Mouse (Mus musculus) ES-E14 (cell line): ENCODE results near the gene Tmem102. TPM values are rescaled to one million over a fixed set of nuclear protein-coding genes. Genes with fewer than 3 reads are reported as not detected.

Source experiments
- DNase-seq: peaks from one replicate; pipeline ENCODE4 v3.0.0-alpha.2; 2013; ENCODE audit warnings: low read depth, low spot score
- H3K27ac ChIP-seq: 2 replicates; pipeline ENCODE4 v1.5.1; 2012; ENCODE audit warnings: low read depth, mild to moderate bottlenecking, low read length, moderate library complexity, mixed read lengths; ENCODE audit not compliant: poor library complexity, insufficient read depth, severe bottlenecking
- H3K36me3 ChIP-seq: 2 replicates; pipeline ENCODE4 v1.6.1; 2012; ENCODE audit warnings: mild to moderate bottlenecking, low read length, moderate library complexity, mixed read lengths; ENCODE audit not compliant: control insufficient read depth, poor library complexity, insufficient read depth, severe bottlenecking
- H3K4me1 ChIP-seq, 2 experiments: fragments of 150-350 bp in 1 of 2; sonication (generic) in 1 of 2; 2 replicates each; pipeline ENCODE4 v1.6.1; 2012; ENCODE audit warnings: low read length in 2 of 2, mild to moderate bottlenecking in 1 of 2, mixed read lengths in 1 of 2; ENCODE audit not compliant: control insufficient read depth in 2 of 2, insufficient read depth in 2 of 2, poor library complexity in 1 of 2
- H3K4me3 ChIP-seq, 2 experiments: fragments of 150-350 bp in 1 of 2; sonication (generic) in 1 of 2; 2 replicates each; pipeline ENCODE4 v1.5.1; 2012; ENCODE audit warnings: low read length in 2 of 2, low read depth in 1 of 2, mild to moderate bottlenecking in 1 of 2, mixed read lengths in 1 of 2; ENCODE audit not compliant: insufficient read depth in 1 of 2, poor library complexity in 1 of 2, severe bottlenecking in 1 of 2
- H3K9ac ChIP-seq: 2 replicates; pipeline ENCODE4 v1.6.1; 2012; ENCODE audit warnings: low read depth, mild to moderate bottlenecking, low read length, mixed read lengths; ENCODE audit not compliant: poor library complexity, insufficient read depth, severe bottlenecking
- H3K9me3 ChIP-seq: fragments of 150-350 bp; sonication (generic); 2 replicates; pipeline ENCODE4 v1.6.1; 2012; ENCODE audit warnings: low read depth, mild to moderate bottlenecking, low read length; ENCODE audit not compliant: control insufficient read depth, insufficient read depth
- CHD2 ChIP-seq: IDR thresholded peaks from 2 replicates; pipeline ENCODE4 v1.6.1; 2014; ENCODE audit warnings: mild to moderate bottlenecking, low read depth, low read length, inconsistent platforms
- HCFC1 ChIP-seq: IDR thresholded peaks from 2 replicates; pipeline ENCODE4 v1.6.1; 2012; ENCODE audit warnings: low read length, inconsistent platforms, borderline replicate concordance; ENCODE audit not compliant: insufficient read depth
- MAFK ChIP-seq: IDR thresholded peaks from 2 replicates; pipeline ENCODE4 v1.6.1; 2014; ENCODE audit warnings: mild to moderate bottlenecking, low read depth, low read length, inconsistent platforms; ENCODE audit not compliant: insufficient read depth
- ZC3H11A ChIP-seq: IDR thresholded peaks from 2 replicates; pipeline ENCODE4 v1.6.1; 2012; ENCODE audit warnings: low read depth, mild to moderate bottlenecking, inconsistent platforms, low read length, borderline replicate concordance
- ZNF384 ChIP-seq: IDR thresholded peaks from 2 replicates; pipeline ENCODE4 v1.6.1; 2012; ENCODE audit warnings: low read depth, low read length, inconsistent platforms
- in situ Hi-C, 2 experiments: fragments of 600-800 bp; cut with MboI; formaldehyde crosslinking; loops; one replicate each; pipeline ENCODE4 v1.15.1; 2025; ENCODE audit warnings: low sequenced_read_pairs in 2 of 2, inconsistent platforms in 1 of 2; ENCODE audit not compliant: unreplicated experiment in 2 of 2
- total RNA-seq: library from RNA; depleted of rRNA; stranded (reverse); fragments of 300-350 nt; gene quantifications from 2 replicates; pipeline ENCODE4 v1.2.3, GENCODE M21; 2012

Tmem102 gene
- total RNA-seq, 1 experiment, result 1.3 TPM

- Histone ChIP-seq H3K27ac (no peak overlapping the region), H3K9ac (peak overlapping the region; percentile 38), H3K4me3 (peak overlapping the region; percentile 62 to 92)
Observed at GRCm38 (mm10) chr11:69802648-69803105, 2.7 kb downstream of the Tmem102 start.

GRCm38 (mm10) chr11:69801379-69801977 is 3.9 kb downstream of the Tmem102 start, which contains the start of gene Fgf11:
Gene Fgf11 (minus strand): TSS chr11:69801857.
- Histone ChIP-seq H3K36me3 (no peaks in the 10 kb centered on the region; the same call in 1 of the 2 replicates), H3K4me3 (peak within 1 kb of the TSS; percentile 81 to 92), H3K9ac (peak within 1 kb of the TSS; percentile 70), H3K4me1 (peaks cover 3 to 18% of the 10 kb centered on the region in 2 experiments; a peak in 3 of 4 replicates), H3K27ac (no peak within 1 kb of the TSS), H3K9me3 (no peaks in the 10 kb centered on the region)
- no peak for DNase-seq
- TF ChIP-seq HCFC1, result no peak
- TF ChIP-seq CHD2, result no peak
- in situ Hi-C loops, result loop anchor here in 1 of 2 experiments (10.0 kb wide), 1 partner anchor 73 kb away; the partner anchor contains the start of gene Tmem95

More at GRCm38 (mm10) chr11:69802648-69803105, 2.7 kb downstream of the Tmem102 start:
- H3K4me1 ChIP-seq, result peaks cover 3 to 18% of the 10 kb centered on the region in 2 experiments; a peak in 3 of 4 replicates
- in situ Hi-C loops, result loop anchor here in 1 of 2 experiments (10.0 kb wide), 1 partner anchor 72 kb away; the partner anchor contains the start of gene Tmem95
- no peak for DNase-seq
- TF ChIP-seq ZC3H11A (no peak), ZNF384 (no peak), MAFK (no peak), CHD2 (no peak), HCFC1 (no peak)
- H3K36me3 ChIP-seq, result no peaks in the 10 kb centered on the region; the same call in 1 of the 2 replicates
- H3K9me3 ChIP-seq, result no peaks in the 10 kb centered on the region

DNA sequence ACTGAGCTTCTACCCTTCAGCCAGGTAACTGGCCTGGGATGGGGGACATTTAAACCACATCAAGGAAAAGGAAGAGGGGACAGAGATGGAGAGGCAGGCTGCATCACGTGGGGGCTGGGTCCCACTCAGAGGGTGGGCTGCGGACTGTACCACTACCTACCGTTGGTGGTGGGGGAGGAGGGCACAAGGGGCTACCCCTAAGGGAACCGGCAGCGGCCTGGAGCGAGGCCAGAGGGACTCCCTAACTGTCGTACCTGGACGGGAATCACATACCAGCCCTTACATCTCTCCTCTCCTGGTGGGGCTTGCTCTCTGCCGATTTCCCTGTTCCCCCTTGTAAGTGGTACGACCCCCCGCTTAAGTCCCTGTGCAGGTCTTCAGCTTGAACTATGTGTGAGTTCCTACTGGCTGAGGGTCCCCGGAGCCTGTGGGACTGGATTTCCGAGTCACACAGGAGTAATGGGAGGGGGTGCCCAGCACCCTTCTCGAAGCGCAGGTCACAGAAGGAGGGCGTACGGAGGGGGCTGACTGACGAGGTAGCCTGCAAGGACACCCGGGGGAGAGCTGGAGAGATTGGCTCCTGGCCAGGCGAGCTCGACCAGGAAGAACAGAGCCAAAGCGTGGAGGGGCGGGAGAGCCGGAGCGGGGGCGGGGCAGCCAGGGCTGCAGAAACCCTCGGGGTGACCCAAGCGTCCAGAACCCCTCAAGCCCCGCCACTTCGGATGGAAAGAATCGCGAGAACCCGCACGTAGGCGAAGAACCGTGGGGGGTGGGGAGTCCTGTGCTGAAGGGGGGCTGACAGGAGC is 4.8 kb downstream of the Tmem102 start:
- Histone ChIP-seq H3K9ac (peak overlapping the region; percentile 70), H3K36me3 (no peaks in the 10 kb centered on the region; the same call in 1 of the 2 replicates), H3K27ac (peak overlapping the region; percentile 30; the same call in 1 of the 2 replicates), H3K9me3 (no peaks in the 10 kb centered on the region), H3K4me3 (peak overlapping the region; percentile 68 to 81), H3K4me1 (peaks cover 3 to 18% of the 10 kb centered on the region in 2 experiments; a peak in 3 of 4 replicates)
- TF ChIP-seq CHD2, result peak; percentile 71; the same call in 1 of the 2 replicates
- no peak for TF ChIP-seq ZC3H11A
- TF ChIP-seq MAFK, result no peak
- no peak for TF ChIP-seq HCFC1
- TF ChIP-seq ZNF384, result no peak
- in situ Hi-C loops, result loop anchor here in 1 of 2 experiments (10.0 kb wide), 1 partner anchor 74 kb away; the partner anchor contains the start of gene Tmem95
- DNase-seq, result no peak

DNA sequence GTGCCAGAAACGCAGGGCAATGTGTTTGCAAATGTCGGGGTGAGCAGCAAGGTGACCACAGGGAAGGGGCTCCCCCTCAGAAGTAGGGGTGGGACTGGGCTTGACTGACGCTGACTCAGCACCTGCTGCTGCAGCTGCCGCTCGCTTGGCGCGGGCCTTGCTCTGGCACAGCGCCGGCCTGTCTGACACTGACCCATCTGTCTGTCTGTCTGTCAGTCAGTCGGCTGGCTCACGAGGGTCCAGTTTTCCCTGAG is 5.4 kb downstream of the Tmem102 start:
- Histone ChIP-seq H3K9me3 (no peaks in the 10 kb centered on the region), H3K27ac (no peak overlapping the region), H3K4me3 (peak overlapping the region; percentile 68 to 81), H3K4me1 (peaks cover 3 to 18% of the 10 kb centered on the region in 2 experiments), H3K9ac (peak overlapping the region; percentile 70), H3K36me3 (no peaks in the 10 kb centered on the region; the same call in 1 of the 2 replicates)
- DNase-seq, result no peak
- no peak for TF ChIP-seq ZNF384
- peak; percentile 93 for TF ChIP-seq MAFK
- TF ChIP-seq ZC3H11A, result no peak
- in situ Hi-C loops, result loop anchor here in 1 of 2 experiments (10.0 kb wide), 1 partner anchor 75 kb away; the partner anchor contains the start of gene Tmem95
